Mouse (Mus musculus) heart, postnatal 25 days (tissue): ENCODE measurements at regions not wholly inside any gene's neighbourhood (a gene's known extent, or its start where the extent isn't known, plus 50 kb on each side); places are given as distances from the start of the nearest gene placed in this dataset.

Source experiments
- DNase-seq: peaks from one replicate; pipeline ENCODE4 v3.0.0; 2022; ENCODE audit warnings: low spot score
- intact Hi-C: fragments of 180-260 bp; cut with DNase I; formaldehyde crosslinking; loops from one replicate; pipeline ENCODE4 v1.15.1; 2025

DNA sequence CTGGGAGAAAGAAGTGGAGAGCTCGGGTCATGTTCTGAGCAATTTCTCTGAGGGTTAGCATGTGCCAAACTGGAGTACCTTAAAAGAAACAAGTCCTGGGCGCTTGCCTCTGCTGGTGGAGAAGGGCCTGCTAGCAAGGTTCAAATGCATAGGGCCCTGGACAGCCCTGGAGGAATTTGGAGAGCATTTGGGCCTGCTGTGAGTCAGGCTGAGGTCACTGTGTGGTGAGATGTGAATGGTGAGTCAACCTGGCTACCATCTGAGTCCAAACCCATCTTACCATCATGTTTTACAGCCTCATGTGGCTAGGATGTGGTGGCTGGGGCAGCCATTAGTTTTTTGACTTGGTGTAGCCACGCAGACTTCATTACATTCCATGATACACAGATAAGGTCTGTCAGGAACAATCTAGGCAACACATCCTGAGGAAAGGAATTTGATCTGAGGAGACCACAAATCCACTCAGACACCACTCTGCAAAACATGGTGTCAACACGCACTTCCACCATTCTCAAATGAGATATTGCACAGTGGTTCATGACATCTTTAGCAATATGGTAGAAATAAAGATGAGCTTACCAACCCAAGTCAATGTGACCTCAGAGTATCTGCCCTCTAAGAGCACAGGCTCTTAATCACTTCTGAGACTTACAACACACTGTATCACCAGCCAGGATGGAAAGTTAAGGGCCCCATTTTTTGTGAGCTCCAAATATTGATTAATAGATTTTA lies 83.1 kb downstream of the Thbs2 start:
- DNase-seq, result no peak
- intact Hi-C loops, result no loop called here

DNA sequence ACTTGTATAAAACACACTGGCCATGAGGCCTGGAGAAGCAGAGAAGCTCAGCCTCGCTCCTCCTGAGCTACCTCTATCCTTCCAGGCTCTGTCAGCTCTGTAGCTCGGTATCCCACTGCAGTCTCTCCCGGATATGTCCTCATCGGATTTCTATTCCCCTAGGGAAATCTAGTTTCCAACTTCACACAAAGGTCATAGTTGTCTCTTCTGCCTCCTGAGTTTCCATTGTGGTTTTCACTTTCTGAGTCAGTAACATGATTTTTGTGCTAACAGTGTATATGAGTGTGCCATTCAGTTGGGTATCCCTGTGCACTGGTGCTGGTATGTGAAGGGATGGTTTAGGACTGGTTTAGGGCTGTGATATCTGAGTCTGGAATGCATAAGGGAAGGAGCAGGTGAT lies 85.2 kb downstream of the Thbs2 start:
- intact Hi-C loops, result no loop called here
- no peak for DNase-seq

DNA sequence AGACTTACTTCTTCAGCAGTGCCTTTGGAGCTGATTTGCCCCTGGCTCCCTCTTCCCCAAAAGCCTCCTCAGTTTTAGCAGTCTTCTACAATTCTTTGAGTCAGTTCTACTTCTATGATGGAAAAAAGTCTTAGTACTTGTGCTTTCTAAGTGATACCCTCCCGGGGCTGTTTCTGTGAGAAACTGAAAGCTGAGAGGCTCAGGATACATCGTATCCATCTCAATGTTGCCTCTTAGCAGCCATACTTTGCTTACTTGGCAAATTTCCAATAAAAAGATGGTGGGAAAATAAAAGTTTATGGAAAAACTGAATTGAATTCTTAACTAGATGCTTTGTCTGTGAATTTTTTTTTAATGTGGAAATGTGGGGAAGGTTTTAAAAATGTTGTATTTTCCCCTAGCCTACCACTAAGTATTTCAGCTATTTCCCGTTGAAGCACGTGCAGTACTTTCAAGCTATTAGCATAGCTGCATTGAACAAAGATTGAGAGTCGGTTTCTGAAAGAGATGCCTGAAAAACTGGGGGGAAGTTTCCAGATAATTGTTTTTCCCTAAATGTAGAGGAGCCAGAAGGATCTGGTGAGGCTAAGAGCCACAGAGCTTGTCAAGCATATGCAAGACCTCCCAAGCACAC lies 87.6 kb downstream of the Thbs2 start:
- intact Hi-C loops, result no loop called here
- DNase-seq, result no peak

DNA sequence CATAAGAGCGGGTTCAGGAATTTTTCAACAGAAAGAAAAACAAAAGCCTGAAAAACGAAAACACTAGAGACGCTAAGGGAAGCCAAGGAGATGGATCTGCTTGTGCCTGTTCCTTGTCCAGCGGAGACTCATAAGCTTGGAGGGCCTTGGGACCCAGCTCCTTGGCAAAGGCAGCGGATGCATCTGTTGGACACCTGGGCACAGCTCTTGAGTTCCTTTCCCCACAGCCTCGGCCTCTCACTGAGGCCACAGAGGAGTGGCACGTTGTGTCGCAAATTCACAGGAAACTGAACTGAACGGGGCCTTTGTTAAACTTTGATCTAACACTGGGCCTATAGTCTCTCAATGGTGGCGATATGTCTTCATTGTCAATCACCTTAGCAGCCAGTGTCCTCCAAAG lies 94.4 kb downstream of the Thbs2 start:
- no peak for DNase-seq
- intact Hi-C loops, result no loop called here

DNA sequence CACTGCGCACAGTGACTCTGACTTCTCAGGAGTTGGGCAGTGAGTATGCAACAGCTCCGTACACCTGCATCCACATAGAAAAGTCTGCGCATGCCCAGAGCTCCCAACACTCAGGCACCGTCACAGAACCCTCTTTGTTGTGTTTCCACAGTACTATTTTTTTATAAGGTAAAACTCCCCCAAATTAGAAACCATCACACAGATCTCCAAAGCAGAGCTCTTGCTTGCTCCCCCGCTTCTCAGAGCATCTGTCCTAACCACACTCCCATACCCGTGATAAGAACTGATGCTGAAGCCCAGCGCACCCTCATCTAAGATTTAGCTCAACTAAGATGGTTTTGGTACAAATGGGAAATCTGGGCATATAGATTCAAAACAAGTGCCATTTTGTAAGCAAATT lies 97.6 kb downstream of the Thbs2 start:
- intact Hi-C loops, result no loop called here

DNA sequence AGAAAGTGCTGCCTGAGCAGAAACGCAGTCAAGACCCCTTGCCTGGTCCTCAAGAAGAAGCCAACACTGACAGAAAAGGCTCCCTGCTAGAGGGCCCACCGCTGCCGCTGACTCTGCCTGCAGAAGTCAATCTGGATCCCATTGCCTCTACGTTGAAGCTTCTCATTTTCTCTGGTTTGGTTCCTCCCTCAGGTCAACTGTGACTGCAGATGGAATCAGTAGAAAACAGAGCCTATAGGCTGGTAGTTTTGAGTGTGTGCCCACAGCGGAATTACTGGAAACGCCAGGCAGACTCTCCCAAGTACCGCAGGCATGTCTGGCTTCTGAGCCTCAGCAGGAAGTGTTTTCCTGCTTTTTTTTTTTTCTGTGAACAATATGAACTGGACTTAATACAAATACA lies 98.5 kb downstream of the Thbs2 start:
- intact Hi-C loops, result no loop called here
- DNase-seq, result no peak

More for the DNA sequence above, 97.6 kb downstream of the Thbs2 start:
- no peak for DNase-seq

DNA sequence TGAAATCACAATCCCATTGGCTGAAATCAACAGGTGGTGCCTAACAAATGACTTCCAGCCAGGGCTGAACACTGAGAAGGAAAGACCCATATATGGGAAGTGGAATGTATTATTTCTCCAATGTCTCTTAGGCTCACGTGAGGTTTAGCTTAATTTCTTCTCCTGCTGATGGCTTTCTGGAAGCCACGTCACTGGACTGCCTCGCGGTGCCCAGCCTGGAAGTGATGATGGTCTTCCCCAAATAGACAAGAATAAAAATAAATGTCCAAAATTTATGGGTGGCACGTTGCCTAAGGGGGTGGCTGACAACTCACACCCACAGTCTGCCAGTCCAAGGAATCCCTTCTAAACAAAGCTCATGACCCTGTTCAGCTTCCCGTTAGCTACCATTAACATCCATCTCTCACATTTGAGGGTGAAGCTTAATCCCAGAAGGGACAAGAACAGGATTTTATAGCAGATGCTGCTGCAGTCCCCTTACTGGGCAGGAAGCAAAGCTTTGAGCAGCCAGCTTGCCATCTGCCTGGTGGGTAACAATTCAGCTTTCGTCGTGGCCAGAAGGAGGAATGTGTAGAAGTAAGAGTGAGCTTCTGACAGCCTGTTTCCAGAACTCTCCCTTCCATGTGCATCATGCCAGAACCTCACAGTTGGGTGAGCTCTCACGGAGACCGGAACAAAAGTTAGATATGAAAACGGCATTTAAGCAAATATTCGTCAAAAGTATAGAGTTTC lies 105.8 kb downstream of the Thbs2 start:
- intact Hi-C loops, result no loop called here
- DNase-seq, result no peak

DNA sequence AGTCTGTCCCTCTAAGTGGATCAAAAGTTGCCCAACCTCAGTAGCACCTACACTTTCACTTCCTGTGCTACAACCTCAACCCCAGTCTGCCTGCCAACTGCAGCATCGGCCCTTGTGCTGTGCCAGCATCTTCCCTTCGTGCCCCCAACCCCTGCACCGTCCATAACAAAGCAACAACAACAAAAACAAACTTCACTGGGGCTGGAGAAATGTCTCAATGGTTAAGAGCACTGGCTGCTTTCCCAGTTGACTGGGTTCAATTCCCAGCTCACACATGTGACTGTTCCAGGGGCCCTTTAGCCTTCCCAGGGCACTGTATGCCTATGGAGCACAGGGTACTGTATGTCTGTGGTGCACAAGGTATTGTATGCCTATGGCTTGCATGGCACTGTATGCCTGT lies 114.4 kb downstream of the Thbs2 start:
- intact Hi-C loops, result no loop called here
- DNase-seq, result no peak

DNA sequence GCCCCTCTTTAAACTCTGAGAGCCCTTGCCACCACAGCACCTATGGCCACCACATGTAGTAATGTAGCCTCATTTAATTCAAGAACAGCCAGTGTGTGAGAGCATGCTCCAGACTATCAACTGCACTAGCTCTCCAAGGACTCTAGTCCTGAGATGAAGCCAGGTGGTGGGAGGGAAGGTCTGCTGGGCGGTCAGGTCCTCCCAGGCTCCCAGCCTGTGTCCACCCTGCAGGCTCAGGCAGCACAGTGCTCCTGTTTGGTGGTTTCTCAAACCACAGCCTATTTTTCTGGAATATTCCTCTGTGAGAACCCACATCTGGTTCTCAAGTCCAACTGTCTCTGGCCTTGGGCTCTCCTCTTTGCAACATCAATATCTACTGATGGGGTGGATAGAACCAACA lies 115.3 kb downstream of the Thbs2 start:
- intact Hi-C loops, result no loop called here
- DNase-seq, result no peak

DNA sequence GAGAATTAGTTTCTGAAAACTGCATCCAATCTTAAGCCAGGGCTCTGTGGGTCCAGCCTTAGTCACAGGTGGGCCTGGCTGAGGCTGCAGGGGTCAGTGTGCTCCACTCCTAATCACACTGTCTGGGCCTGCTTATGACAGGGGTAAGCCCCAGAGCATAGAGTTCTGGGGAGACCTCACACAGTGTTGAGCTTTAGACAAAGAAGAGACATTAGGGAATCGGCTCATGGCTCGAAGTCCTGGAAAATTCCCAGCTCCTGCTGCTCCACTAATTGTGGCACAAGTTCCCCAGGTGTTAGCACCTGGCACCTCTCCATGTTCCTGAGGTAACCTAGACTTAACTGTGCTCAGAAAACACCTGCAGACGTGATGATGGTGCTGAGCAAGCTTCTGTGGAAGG lies 115.8 kb downstream of the Thbs2 start:
- intact Hi-C loops, result no loop called here
- DNase-seq, result no peak

DNA sequence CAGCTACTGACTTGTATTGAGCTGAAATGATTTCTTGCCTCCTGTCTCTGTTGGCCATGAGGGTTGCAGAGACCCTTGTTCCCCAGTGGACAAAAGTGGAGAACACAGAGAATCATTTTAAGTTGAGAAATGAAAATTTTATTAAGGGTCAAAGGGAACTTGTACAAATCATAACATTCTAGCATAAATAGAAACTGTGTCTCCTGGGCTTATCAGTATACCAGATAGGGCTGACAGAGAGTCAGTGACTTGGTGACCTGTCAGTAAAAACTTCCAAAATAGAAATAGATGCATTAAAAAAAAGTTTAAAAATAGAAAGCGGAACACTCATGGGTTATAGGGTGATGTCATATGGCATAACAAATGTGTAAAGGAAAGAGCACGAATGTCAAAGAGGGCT lies 117.9 kb downstream of the Thbs2 start:
- intact Hi-C loops, result no loop called here
- no peak for DNase-seq

DNA sequence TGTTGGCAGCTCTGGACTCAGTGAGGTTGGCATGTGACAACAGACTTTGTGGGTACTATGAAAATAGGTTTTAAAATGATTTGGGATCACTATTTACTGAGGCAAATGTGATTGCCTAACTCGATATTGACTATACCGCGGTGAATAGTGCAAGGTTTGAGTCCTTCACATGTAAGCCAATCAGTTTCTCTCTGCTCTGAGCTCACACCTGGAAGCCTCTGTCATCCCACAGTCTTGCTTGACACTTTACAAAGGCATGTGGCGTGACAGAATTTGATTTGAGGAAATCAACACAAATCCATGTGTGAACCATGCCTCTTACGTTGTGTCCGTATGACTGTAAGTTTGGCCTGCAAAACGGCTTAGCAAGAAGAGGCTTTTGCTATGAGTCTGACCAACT lies 122.9 kb downstream of the Thbs2 start:
- intact Hi-C loops, result no loop called here
- no peak for DNase-seq

DNA sequence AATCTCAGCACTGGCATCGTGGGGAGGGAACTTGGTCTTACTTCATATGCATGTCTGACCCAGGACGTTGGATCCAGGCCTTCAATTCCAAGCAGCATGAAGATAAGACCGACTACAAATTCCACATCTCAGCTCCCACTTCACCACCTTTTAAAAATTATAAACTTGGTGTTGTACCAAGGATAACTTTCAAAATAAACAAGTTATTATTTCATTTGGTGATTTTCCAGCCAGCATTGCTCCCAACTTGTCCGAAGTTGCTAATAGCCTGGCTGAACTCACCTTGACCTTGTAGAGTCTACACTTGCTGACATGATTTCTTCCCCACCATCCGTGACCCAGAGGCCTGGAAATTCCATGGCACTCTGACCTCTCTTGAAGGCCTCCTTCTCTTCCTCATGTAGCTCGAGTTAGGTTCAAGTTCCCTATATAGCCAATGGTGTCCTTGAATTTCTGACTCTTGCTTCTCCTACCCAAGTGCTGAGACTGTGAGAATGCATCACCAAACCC lies 123.7 kb downstream of the Thbs2 start:
- intact Hi-C loops, result no loop called here
- DNase-seq, result no peak

DNA sequence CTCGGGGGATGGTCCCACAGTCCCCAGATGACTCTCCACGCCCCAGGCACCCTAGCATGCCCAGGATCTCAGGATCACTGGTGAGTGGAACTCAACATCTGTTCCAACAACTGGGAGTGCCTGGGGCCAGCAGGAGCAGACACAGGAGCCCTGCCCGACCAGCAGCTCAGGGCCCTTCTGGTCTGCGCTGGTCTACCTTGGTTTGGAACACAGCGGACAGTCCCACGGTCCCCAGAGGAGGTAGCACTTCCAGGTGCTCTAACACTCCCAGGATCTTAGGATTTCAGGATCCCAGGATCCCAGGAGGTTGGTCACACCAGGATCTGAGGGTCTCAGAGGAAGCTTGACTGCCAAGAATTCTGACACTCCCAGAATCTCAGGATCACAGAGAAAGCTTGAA lies 131.8 kb downstream of the Thbs2 start:
- no peak for DNase-seq
- intact Hi-C loops, result no loop called here

DNA sequence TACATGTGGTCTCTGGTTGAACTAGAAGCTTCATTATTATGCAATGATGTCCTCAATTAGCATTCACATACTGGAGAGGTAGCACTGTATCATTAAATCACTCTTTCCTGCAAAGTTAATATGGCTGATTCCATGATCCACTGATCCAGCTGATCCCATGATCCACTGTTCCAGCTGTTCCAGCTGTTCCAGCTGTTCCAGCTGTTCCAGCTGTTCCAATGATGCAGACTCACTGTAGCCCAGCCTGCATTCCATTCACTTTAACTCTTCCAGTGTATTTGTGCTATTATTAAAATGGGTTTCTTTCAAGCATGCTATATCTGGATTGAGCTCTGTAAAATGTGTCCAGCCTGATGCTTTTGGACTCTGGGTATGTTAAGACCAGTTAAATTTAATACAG lies 136.8 kb downstream of the Thbs2 start:
- intact Hi-C loops, result no loop called here

DNA sequence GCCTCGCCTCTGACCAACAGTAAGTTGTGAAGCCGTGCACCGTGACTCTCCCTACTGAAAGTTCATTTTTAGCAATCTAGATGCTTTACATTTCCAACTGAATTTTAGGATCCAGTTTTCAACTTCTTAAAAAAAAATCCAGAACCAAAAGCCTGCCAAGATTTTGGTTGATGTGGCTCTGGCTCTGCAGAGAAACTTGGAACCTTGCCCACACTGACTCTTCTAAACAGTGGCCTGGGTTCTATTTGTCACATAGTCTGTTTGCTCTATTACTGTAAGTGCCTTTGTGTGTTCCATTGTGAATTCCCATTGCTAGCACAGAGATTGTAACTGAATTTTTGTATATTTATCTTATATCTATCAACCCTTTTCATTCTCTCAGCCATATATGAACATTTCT lies 140.8 kb downstream of the Thbs2 start:
- intact Hi-C loops, result no loop called here
- DNase-seq, result no peak

More for the DNA sequence above, 136.8 kb downstream of the Thbs2 start:
- no peak for DNase-seq

DNA sequence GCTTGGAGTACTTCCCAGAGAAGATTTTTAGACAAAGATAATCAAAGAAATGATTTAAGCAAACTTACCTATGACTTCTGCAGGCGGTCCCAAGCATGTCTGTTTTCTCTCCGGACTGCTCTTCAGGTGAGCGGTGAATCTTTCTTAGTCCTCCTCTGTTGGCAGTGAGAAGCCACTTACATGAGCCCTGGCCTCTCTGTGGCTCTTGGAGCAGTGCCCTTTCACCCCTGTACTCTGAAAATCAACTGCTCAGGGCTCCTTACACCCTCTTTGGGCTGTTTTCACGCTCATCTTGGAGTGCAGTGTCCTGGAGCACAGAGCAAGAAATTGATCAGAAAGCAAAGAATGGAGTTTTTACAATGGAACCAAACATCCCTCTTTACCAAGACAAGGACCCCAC lies 142.0 kb downstream of the Thbs2 start:
- DNase-seq, result no peak
- intact Hi-C loops, result no loop called here

DNA sequence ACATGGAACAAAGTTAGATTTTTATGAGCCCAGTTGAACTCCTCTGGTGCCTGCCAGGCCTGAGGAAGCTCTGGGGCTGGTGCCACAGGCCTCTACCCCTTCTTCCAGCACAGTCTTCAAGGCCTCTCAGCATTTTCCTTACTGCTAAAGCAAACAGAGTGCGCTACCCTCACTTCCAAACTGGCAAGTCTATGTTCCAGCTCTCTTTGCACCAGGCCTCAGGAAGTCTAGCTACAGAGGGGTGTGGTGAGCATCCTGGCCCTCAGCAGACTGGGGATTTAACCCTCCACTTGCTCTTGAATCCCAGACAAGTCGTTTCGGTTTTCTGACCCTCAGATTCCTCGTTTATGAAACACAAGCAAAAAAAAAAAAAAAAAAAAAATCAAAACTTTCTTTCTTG lies 142.4 kb downstream of the Thbs2 start:
- intact Hi-C loops, result no loop called here
- no peak for DNase-seq

DNA sequence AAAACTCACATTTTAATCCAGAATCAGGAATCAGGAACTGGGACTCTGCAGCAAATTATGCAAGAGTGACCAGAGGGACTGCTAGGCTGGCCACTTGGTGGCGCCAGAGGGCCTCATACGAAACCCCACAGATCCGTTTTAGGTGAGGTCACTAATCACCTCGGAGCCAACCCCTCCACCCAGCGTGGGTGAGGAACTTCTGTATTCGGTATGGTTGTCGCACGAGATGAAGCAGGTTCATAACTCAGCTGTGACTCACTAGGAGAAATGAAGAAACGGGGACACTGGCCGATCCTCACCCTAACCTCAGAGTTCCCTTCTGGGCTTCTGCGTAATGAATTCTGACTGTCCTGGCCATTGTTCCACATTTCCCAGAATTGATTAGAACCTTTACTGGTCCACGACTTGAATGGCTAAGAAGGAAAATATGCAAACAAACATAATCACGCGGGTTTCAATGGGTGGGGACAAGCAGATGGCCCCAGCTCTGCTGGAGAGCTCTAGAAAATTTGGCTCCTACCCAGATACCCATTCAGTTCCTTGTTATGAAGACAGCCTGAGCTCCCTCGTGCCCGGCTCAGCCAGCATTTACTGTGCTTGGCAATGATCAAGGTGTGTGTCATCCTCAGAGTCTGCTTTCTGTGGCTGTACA lies 148.1 kb downstream of the Thbs2 start:
- intact Hi-C loops, result loop anchor here (1.0 kb wide), 1 partner anchor 358 kb away; no protein-coding TSS in a partner anchor
- DNase-seq, result peak; percentile 76

DNA sequence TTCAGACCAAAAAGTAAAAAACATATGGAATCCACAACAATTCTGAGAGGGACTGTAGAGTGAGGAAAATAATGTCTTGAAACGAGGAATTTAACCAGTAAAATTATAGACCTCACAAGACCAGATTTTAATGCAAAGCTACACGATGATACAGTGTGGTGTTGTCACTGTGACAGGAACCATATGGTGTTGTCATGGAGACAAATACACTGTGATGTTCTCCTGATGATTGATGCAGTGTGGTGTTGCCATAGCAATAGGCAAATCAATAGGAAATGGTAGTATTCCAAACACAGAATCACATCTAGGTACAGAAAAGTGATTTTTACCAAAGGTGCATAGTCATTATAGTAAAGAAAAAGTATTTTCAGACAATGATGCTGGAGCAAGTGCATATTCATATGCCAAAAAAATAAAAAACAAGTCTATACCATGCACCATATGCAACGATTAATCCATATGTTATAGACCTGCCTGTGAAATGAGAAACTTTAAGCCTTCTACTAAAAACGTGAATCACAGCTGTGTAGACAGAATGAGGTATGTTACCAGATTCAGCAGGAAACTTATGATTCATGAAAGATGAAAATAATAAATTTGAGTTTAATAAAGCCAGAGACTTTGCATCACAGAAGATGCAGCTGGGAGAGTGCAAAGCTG lies 149.6 kb downstream of the Thbs2 start:
- intact Hi-C loops, result loop anchor here (1.0 kb wide), 1 partner anchor 360 kb away; no protein-coding TSS in a partner anchor
- DNase-seq, result no peak
